Mouse (Mus musculus) frontal cortex, postnatal 25 days (tissue): ENCODE data around the gene Tcaf1.

Experiments
- DNase-seq, 2 experiments: peaks; one replicate each; pipeline ENCODE4 v3.0.0; 2022; ENCODE audit warnings: low spot score in 2 of 2

Tcaf1 gene

GRCm38 (mm10) chr6:42709291-42710211 lies at the start of gene Tcaf1:
Gene Tcaf1 (minus strand): TSS chr6:42710088.
- peak; percentile 76 to 81 for DNase-seq

DNA sequence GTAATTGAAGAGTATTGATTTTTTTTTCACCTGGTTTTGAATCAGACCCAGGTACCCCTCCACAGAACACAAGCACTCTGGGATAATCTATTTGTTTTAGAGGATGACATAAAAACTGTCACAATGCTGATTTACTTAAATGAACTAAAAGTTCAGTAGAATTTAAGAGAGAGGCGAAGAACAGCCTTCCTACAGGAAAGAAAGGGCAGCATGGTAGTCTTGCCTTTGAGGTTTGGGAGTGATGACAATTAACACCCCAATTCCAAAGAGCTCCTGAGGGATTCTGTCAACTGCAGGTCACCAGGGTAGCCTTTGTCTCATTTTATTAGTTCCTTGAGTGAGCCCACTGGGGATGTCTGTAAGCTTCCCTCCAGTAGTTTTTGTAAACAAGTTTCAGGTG lies 46.2 kb upstream of the Tcaf1 start, which contains the start of gene Olfr38:
TSS of gene Olfr38 (plus strand) at position 301 of the 400 bp plus-strand sequence.
- DNase-seq: no peak

GRCm38 (mm10) chr6:42747846-42748245 lies 38.0 kb upstream of the Tcaf1 start:
- no peak for DNase-seq

DNA sequence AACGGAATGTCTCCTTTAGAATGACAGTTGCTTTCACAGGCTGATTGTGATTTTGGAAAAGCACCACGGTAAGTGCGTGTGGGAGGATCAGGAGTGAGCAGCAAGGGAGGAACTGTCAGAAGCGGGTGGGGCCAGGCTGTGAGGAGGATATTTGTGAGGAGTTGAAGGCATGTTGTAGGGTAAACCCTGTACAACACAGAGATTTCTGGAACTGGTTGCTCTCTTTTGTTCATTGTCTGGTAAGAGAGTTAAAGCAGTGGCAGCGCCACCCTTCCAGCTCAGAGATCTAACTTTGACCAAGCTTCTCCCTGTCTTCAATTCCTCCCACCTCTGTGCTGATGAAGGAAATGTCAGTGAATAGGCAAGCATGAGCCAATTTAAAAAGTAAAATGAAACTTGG lies 32.4 kb upstream of the Tcaf1 start:
- no peak for DNase-seq

DNA sequence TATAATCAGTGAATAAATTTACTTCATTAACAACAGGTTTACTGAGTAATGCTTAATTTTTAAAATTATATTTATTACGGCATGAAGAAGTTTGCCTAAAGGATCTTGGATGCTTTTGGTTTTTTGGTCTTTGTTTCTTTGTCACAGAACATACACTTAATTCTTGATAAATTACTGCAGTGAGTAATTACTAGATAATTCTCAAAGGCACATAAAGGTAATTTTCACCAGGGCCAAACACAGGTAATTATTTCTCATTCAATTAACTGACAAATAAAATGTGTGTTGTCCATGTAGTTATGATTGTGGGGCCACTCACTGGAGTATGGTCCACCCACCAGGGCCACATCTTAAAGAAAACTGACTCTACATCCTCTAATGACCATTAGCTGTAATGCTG lies 29.2 kb upstream of the Tcaf1 start, which contains the start of gene Olfr453:
TSS of gene Olfr453 (plus strand) at position 301 of the 400 bp plus-strand sequence.
- no peak for DNase-seq

GRCm38 (mm10) chr6:42717973-42718372 lies 8.1 kb upstream of the Tcaf1 start:
- no peak for DNase-seq

GRCm38 (mm10) chr6:42714668-42715067 lies 4.8 kb upstream of the Tcaf1 start:
- DNase-seq: no peak

GRCm38 (mm10) chr6:42692517-42693190 lies 17.2 kb downstream of the Tcaf1 start:
- peak; percentile 61 to 76 for DNase-seq

GRCm38 (mm10) chr6:42692154-42692516 lies 17.8 kb downstream of the Tcaf1 start:
- peak; percentile 41 to 51 for DNase-seq

DNA sequence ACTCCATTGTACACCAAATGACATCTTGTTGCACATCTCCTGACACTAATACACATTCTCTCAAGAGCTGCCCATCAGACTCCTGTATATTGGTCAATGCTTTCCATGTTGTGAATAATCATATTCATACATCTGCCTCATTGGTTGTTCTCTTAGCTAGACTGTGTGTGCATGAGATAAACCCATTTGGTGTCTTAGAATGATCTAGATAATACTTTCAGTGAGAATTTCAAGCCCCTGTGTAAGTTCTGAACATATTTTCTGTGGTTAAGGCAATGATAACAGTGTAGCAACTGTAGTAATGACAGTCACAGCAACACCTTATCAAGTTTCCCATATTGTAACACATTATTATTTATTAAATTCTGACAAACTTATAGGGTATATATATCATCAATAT lies 20.1 kb downstream of the Tcaf1 start:
- DNase-seq: no peak

DNA sequence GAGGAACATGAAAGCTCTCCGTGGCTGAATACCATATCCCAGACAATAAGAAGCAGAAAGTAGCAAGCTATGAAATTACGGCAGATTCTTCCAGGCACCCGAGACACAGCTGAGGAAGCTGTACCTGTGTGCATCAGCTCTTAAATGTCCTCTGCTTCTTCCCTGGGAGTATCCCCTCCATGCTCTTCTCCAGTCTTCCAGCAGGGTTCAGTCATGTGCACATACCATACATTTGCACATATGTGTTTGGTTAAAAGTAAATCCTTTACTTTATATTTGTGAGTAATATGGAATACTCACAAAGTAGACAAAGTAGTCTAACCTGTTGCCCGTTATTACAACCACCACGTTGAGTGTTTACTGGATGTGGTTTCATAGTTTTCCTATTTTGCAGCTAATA lies 22.0 kb downstream of the Tcaf1 start:
- no peak for DNase-seq

DNA sequence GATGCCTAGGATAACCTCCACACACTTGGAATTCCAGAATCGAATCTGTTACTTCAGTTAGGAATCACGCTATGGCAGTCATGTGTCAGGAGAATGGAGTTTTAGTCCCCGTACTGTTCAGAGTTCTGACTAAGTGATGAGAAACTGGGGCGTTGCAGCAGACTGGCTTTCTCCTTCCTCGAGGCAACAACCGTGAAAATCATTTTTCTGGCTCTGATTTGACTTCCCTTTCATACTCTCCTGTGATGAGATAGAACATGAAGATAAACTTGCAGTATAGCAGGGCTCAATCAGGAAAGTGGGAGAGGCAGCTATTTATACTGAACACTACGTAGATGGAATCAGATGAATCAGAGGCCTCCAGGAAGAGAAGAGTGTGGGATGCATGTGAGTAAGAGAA lies 29.8 kb downstream of the Tcaf1 start:
- DNase-seq: no peak

- no peak for DNase-seq
Observed at GRCm38 (mm10) chr6:42676011-42676410, 33.9 kb downstream of the Tcaf1 start.

- DNase-seq: no peak
Observed at GRCm38 (mm10) chr6:42671767-42672166, 38.1 kb downstream of the Tcaf1 start.

DNA sequence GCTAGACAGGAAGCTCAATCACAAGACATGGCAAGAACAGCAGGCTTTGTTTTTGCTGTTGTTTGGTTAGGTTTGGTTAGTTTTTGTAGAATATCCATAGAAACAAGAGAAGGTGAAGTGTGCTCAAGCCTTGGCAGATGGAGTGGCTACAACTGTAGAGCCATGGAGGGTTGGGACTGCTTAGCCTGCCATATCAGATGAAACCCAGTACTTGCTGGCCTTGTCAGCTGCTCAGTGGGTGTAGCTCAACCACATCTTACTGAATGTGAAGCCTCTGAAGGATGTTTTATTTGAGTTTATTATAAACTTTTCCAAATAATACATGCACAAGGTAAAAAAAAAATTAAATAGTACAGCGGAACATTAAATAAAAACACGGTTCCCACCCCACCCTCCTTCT lies 42.2 kb downstream of the Tcaf1 start:
- DNase-seq: no peak

GRCm38 (mm10) chr6:42661739-42662138 lies 48.1 kb downstream of the Tcaf1 start:
- no peak for DNase-seq

DNA sequence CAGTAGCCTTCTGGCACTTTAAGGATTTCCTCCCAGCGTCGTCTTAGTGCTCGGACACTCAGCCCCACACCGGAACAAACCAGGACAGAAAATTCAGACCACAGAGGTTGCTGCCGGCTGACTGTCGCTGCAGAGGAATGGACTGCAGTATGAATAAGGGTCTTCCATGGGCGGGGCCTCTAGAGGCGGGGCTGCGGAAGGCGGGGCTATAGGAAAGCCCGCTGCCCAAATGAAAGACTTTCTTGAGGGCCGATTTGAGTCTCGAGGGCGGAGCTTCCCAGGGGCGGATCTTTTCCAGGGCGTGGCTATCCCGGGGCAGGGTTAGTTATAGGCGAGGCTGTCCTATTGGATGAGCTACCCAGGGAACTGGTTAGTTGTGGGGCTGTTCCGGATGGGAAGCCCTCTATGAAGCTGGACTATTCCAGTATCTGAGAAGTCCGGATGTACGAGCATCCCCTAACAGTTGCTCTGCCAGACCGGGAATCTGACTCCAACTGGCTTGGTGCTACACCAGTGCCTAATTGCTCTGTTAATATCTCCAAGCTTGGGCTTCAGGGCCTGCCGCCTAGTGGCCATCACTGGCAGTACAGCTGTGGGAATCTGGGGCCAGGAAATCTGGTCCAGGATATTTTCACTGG lies 64.9 kb downstream of the Tcaf1 start, which contains the start of gene Tcaf2:
TSS of gene Tcaf2 (minus strand) at position 343 of the 638 bp plus-strand sequence.
- DNase-seq: peak; percentile 50 to 59

GRCm38 (mm10) chr6:42634393-42634792 lies 75.5 kb downstream of the Tcaf1 start:
- DNase-seq: no peak

DNA sequence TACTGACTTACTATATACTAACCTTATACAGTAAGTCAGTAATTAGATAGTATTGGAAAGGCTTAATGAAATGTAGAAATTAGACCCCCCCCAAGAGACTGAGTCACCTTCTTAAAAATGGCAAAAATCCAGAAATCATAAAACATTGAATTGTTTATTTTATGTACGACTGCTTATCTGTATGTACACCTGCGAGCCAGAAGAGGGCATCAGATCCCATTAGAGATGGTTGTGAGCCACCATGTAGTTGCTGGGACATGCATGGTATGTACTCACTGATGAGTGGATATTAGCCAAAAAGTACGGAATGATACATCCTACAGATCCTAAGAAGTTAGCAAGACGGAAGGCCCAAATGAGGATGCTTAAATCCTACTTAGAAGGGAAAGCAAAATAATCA lies 78.5 kb downstream of the Tcaf1 start:
- DNase-seq: no peak
